Mouse (Mus musculus): ENCODE measurements at regions not wholly inside any gene's neighbourhood (a gene's known extent, or its start where the extent isn't known, plus 50 kb on each side); places are given as distances from the start of the nearest gene placed in this dataset.

GRCm38 (mm10) chr3:128122111-128122510 lies 226.0 kb upstream of the Fam241a start:
- peak; percentile 4 to 5 for DNase-seq (ENCODE audit: low spot score in 2 of 2)

GRCm38 (mm10) chr3:128120647-128121440 lies 224.7 kb upstream of the Fam241a start:
- DNase-seq (ENCODE audit: low spot score in 2 of 2) = no peak

- DNase-seq (ENCODE audit: low spot score in 2 of 2) = no peak
Observed at GRCm38 (mm10) chr3:128113209-128113608, 217.1 kb upstream of the Fam241a start.

GRCm38 (mm10) chr3:128110406-128110805 lies 214.3 kb upstream of the Fam241a start:
- DNase-seq (ENCODE audit: low spot score in 2 of 2) = no peak

- DNase-seq (ENCODE audit: low spot score in 2 of 2) = no peak
Observed at GRCm38 (mm10) chr3:128104516-128104915, 208.4 kb upstream of the Fam241a start.

GRCm38 (mm10) chr3:128093046-128093445 lies 196.9 kb upstream of the Fam241a start:
- no peak for DNase-seq (ENCODE audit: low spot score in 2 of 2)

- no peak for DNase-seq (ENCODE audit: low spot score in 2 of 2)
Observed at GRCm38 (mm10) chr3:128088207-128088606, 192.1 kb upstream of the Fam241a start.

- no peak for DNase-seq (ENCODE audit: low spot score in 2 of 2)
Observed at GRCm38 (mm10) chr3:128087163-128087562, 191.0 kb upstream of the Fam241a start.

- no peak for DNase-seq (ENCODE audit: low spot score in 2 of 2)
Observed at GRCm38 (mm10) chr3:128082463-128082862, 186.3 kb upstream of the Fam241a start.

GRCm38 (mm10) chr3:128081430-128081829 lies 185.3 kb upstream of the Fam241a start:
- no peak for DNase-seq (ENCODE audit: low spot score in 2 of 2)

- no peak for DNase-seq (ENCODE audit: low spot score in 2 of 2)
Observed at GRCm38 (mm10) chr3:128067861-128068260, 171.7 kb upstream of the Fam241a start.

- no peak for DNase-seq (ENCODE audit: low spot score in 2 of 2)
Observed at GRCm38 (mm10) chr3:128054031-128054430, 157.9 kb upstream of the Fam241a start.

- no peak for DNase-seq (ENCODE audit: low spot score in 2 of 2)
Observed at GRCm38 (mm10) chr3:128043709-128044108, 147.6 kb upstream of the Fam241a start.

GRCm38 (mm10) chr3:128040407-128041115 lies 144.4 kb upstream of the Fam241a start:
- DNase-seq (ENCODE audit: low spot score in 2 of 2) = no peak

GRCm38 (mm10) chr3:128039185-128039584 lies 143.1 kb upstream of the Fam241a start:
- DNase-seq (ENCODE audit: low spot score in 2 of 2) = no peak

- no peak for DNase-seq (ENCODE audit: low spot score in 2 of 2)
Observed at GRCm38 (mm10) chr3:128036538-128036937, 140.4 kb upstream of the Fam241a start.

- DNase-seq (ENCODE audit: low spot score in 2 of 2) = no peak
Observed at GRCm38 (mm10) chr3:128030352-128030751, 134.2 kb upstream of the Fam241a start.

GRCm38 (mm10) chr3:128029565-128029915 lies 133.4 kb upstream of the Fam241a start:
- DNase-seq (ENCODE audit: low spot score in 2 of 2) = no peak

- DNase-seq (ENCODE audit: low spot score in 2 of 2) = no peak
Observed at GRCm38 (mm10) chr3:128028856-128029564, 132.9 kb upstream of the Fam241a start.

GRCm38 (mm10) chr3:128024856-128025255 lies 128.7 kb upstream of the Fam241a start:
- no peak for DNase-seq (ENCODE audit: low spot score in 2 of 2)

GRCm38 (mm10) chr3:128014909-128015308 lies 118.8 kb upstream of the Fam241a start:
- no peak for DNase-seq (ENCODE audit: low spot score in 2 of 2)

- DNase-seq (ENCODE audit: low spot score in 2 of 2) = no peak
Observed at GRCm38 (mm10) chr3:128002905-128003641, 106.9 kb upstream of the Fam241a start.
